Mouse (Mus musculus) brain, adult 10 weeks (tissue): ENCODE data around the gene Fthl17e. TPM values are rescaled to one million over a fixed set of nuclear protein-coding genes. Genes with fewer than 3 reads are reported as not detected.

Source experiments
- polyA plus RNA-seq: library from polyadenylated mRNA; stranded (reverse); fragments of 350-450 nt; fragmentation: Illumina TruSeq; extraction: RNeasy Lipid Tissue Mini Kit (QIAGEN cat#74804); gene quantifications from one replicate; pipeline ENCODE4 v1.2.3, GENCODE M21; 2015; ENCODE audit warnings: low read depth, low replicate concordance

The Fthl17e gene
- not detected for polyA plus RNA-seq

DNA sequence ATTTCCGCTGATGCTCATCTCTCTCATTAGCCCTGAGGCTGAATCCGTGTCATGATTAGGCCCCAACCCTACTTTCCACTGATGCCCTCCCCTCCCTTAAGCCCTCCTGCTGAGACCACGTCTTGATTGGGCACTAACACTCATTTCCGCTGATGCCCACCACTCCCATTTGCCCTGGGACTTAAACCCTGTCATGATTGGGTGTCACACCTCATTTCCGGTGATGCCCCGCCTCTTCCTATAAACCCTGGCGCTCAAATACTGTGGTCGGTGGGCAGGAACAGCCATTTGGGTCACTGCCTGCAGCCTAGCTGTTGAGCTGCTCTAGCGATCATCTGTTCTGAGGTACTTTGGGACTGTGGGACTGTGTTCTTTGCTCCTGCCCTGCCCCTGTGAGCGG is at the start of gene Fthl17e:
Gene Fthl17e (plus strand): TSS at position 301 of the 400 bp plus-strand sequence.

DNA sequence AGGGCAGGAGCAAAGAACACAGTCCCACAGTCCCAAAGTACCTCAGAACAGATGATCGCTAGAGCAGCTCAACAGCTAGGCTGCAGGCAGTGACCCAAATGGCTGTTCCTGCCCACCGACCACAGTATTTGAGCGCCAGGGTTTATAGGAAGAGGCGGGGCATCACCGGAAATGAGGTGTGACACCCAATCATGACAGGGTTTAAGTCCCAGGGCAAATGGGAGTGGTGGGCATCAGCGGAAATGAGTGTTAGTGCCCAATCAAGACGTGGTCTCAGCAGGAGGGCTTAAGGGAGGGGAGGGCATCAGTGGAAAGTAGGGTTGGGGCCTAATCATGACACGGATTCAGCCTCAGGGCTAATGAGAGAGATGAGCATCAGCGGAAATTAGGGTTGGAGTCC is 46.6 kb upstream of the Fthl17e start, which contains the start of gene Fthl17d:
Gene Fthl17d (minus strand): TSS at position 101 of the 400 bp plus-strand sequence.

DNA sequence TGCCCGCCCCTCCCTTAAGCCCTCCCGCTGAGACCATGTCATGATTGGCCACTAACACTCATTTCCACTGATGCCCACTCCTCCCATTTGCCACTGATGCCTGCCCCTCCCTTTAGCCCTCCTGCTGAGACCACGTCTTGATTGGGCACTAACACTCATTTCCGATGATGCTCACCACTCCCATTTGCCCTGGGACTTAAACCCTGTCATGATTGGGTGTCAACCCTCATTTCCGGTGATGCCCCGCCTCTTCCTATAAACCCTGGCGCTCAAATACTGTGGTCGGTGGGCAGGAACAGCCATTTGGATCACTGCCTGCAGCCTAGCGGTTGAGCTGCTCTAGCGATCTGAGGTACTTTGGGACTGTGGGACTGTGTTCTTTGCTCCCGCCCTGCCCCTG is 29.4 kb downstream of the Fthl17e start, which contains the start of gene Fthl17f:
Gene Fthl17f (plus strand): TSS at position 301 of the 400 bp plus-strand sequence.

Other genes starting within 250 kb of the Fthl17e start
- not detected for gene Ssxb5, start 229.8 kb upstream of the Fthl17e start, polyA plus RNA-seq
- gene Gm6592, start 189.5 kb upstream of the Fthl17e start, polyA plus RNA-seq: not detected
- not detected for gene Gm5751, start 159.2 kb upstream of the Fthl17e start, polyA plus RNA-seq
- 33.5 TPM for gene B630019K06Rik, start 141.1 kb upstream of the Fthl17e start, polyA plus RNA-seq
- not detected for gene Fthl17b, start 70.5 kb upstream of the Fthl17e start, polyA plus RNA-seq
- gene Fthl17c, start 56.9 kb upstream of the Fthl17e start, polyA plus RNA-seq: not detected
- gene Fthl17d, start 46.7 kb upstream of the Fthl17e start, polyA plus RNA-seq: not detected
- gene Fthl17f, start 29.5 kb downstream of the Fthl17e start, polyA plus RNA-seq: not detected
- gene 4930402K13Rik, start 71.1 kb downstream of the Fthl17e start, polyA plus RNA-seq: not detected
- gene Lancl3, start 166.4 kb downstream of the Fthl17e start, polyA plus RNA-seq: 4.9 TPM
- gene Gm14862, start 223.4 kb downstream of the Fthl17e start, polyA plus RNA-seq: not detected
- 10.6 TPM for gene Xk, start 239.3 kb downstream of the Fthl17e start, polyA plus RNA-seq